10 mouse cellular contexts compared by ENCODE assay signal in the genomic region with DNA sequence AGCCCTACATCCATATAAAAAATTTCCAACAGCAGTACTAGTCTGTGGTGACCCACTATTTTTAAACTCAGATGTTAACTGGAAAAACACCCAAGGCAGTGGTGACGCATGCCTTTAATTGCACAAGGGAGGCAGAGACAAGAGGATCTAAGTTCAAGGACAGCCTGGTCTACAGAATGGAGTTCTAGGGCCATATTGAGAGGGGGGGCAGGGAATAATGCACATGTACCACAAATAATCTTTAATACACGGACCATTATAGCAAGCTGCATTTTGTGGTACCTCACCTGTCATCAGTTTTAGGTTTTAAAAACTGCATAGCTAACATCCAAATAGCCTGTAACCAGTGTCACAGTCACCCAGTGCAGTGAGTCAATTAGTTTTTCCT. TPM values are rescaled to one million over a fixed set of nuclear protein-coding genes. Genes with fewer than 3 reads are reported as not detected.
A peak's percentile ranks its signal among the peaks of the same experiment; 100 is the strongest.
DNase-seq lines count a peak whose midpoint lies in the region; ATAC-seq and TF ChIP-seq lines count a peak whose summit lies in the region.
"Had no signal": no experiment of that assay in that cellular context is flagged by ENCODE, and none has a peak within 500 bp of the region (broad histone marks: within the 10 kb centered on the region; RNA-seq: fewer than 3 reads in every experiment).

No protein-coding gene starts in this region.

- ATAC-seq in G1E (ENCODE audit: extremely low read depth, insufficient number of reproducible peaks, low FRiP score, poor library complexity, severe bottlenecking): peak; percentile 12; the same call in 1 of the 2 replicates
- ATAC-seq in hindbrain, embryonic 15.5 days (ENCODE audit: low FRiP score, low read depth): peak; percentile 57
- ATAC-seq in midbrain, embryonic 13.5 days: 0 out of 2 replicates have a peak, but pooled peaks have one; percentile 7
- ATAC-seq in monocyte, adult 5-6 weeks (replicated peaks; ENCODE audit: insufficient number of reproducible peaks, low FRiP score, low TSS enrichment, poor library complexity, severe bottlenecking): no peak

- WGBS in heart, adult 2 months: 57% methylated on average over 2 of the region's 2 CpGs
- WGBS in hindbrain, embryonic 15.5 days: 60% methylated on average over 2 of the region's 2 CpGs
- WGBS in midbrain, embryonic 13.5 days: 52% methylated on average over 2 of the region's 2 CpGs

- no peak overlapping the region for H3K27ac ChIP-seq in heart, adult 2 months
- no peak overlapping the region for H3K27ac ChIP-seq in hindbrain, embryonic 15.5 days (replicated peaks)
- no peak overlapping the region for H3K27ac ChIP-seq in midbrain, embryonic 13.5 days
- H3K27ac ChIP-seq: heart, embryonic 10.5 days had no signal

- no peak for DNase-seq in heart, adult 2 months
- DNase-seq in heart, adult 18-20 months: no peak
- DNase-seq in G1E (ENCODE audit: low spot score): no peak
- no peak for DNase-seq in right cerebral cortex, postnatal 25 days
- no peak for DNase-seq in lung, postnatal 25 days (ENCODE audit: low spot score)
- DNase-seq: cerebellum, postnatal 10 days had no signal

- no peak overlapping the region for H3K9ac ChIP-seq in heart, adult 2 months (ENCODE audit: low read depth, low read length)
- H3K9ac ChIP-seq in hindbrain, embryonic 15.5 days: no peak overlapping the region
- no peak overlapping the region for H3K9ac ChIP-seq in midbrain, embryonic 13.5 days (replicated peaks)

- TF ChIP-seq EP300 in heart, adult 2 months (IDR thresholded peaks at IDR 0.05; ENCODE audit: insufficient read depth, low read depth, low read length): no peak

- TF ChIP-seq POLR2A in heart, adult 2 months (IDR thresholded peaks at IDR 0.05; ENCODE audit: insufficient read depth, low read depth, low read length): peak; percentile 12; the same call in 1 of the 2 replicates

- H3K27me3 ChIP-seq in heart, adult 2 months (ENCODE audit: control insufficient read depth, insufficient read depth, low read length): no peaks in the 10 kb centered on the region
- H3K27me3 ChIP-seq in G1E (ENCODE audit: insufficient read depth, low read length): no peaks in the 10 kb centered on the region; the same call in 1 of the 2 replicates
- no peaks in the 10 kb centered on the region for H3K27me3 ChIP-seq in hindbrain, embryonic 15.5 days
- H3K27me3 ChIP-seq in midbrain, embryonic 13.5 days: no peaks in the 10 kb centered on the region

- H3K4me1 ChIP-seq in heart, adult 2 months (ENCODE audit: control insufficient read depth, insufficient read depth, low read length): peaks cover 1% of the 10 kb centered on the region; the same call in 1 of the 2 replicates
- H3K4me1 ChIP-seq in G1E (ENCODE audit: insufficient read depth, low read depth, low read length): peaks cover 8% of the 10 kb centered on the region; the same call in 1 of the 2 replicates
- H3K4me1 ChIP-seq in hindbrain, embryonic 15.5 days (replicated peaks): peaks cover 7% of the 10 kb centered on the region
- peaks cover 4% of the 10 kb centered on the region; the same call in 1 of the 2 replicates for H3K4me1 ChIP-seq in midbrain, embryonic 13.5 days (replicated peaks)
- H3K4me1 ChIP-seq: heart, embryonic 10.5 days had no signal

- no peaks in the 10 kb centered on the region for H3K79me2 ChIP-seq in heart, adult 2 months (replicated peaks; ENCODE audit: control insufficient read depth, insufficient read depth, low read length)

- peaks cover 41% of the 10 kb centered on the region for H3K36me3 ChIP-seq in heart, adult 2 months (ENCODE audit: control insufficient read depth, insufficient read depth, low read length)
- peaks cover 43% of the 10 kb centered on the region for H3K36me3 ChIP-seq in G1E (replicated peaks)
- H3K36me3 ChIP-seq in hindbrain, embryonic 15.5 days: peaks cover 47% of the 10 kb centered on the region
- peaks cover 53% of the 10 kb centered on the region for H3K36me3 ChIP-seq in midbrain, embryonic 13.5 days

- intact Hi-C loops in heart, adult 2 months (cut with DNase I): no loop called here

- no peaks in the 10 kb centered on the region for H3K9me3 ChIP-seq in G1E (replicated peaks)
- no peaks in the 10 kb centered on the region for H3K9me3 ChIP-seq in hindbrain, embryonic 15.5 days
- H3K9me3 ChIP-seq in midbrain, embryonic 13.5 days: no peaks in the 10 kb centered on the region
- H3K9me3 ChIP-seq: heart, embryonic 10.5 days had no signal

- no peak overlapping the region for H3K4me3 ChIP-seq in heart, adult 2 months
- no peak overlapping the region for H3K4me3 ChIP-seq in G1E (ENCODE audit: low read depth, low read length)
- no peak overlapping the region for H3K4me3 ChIP-seq in hindbrain, embryonic 15.5 days
- H3K4me3 ChIP-seq in midbrain, embryonic 13.5 days (replicated peaks): no peak overlapping the region
- H3K4me3 ChIP-seq: heart, embryonic 10.5 days had no signal

- H3K4me2 ChIP-seq in hindbrain, embryonic 15.5 days: no peak overlapping the region
- H3K4me2 ChIP-seq in midbrain, embryonic 13.5 days (replicated peaks): no peak overlapping the region

- no peak for TF ChIP-seq CTCF in heart, adult 2 months (IDR thresholded peaks at IDR 0.05)
- TF ChIP-seq CTCF in G1E (IDR thresholded peaks at IDR 0.05; ENCODE audit: low read depth, low read length): no peak

RNA-seq across cellular contexts. Expression of a gene that starts 10.8 kb away (rescaled TPM):
- 100 to 1,000 TPM; 384 to 411 TPM for total RNA-seq in heart, adult 2 months (2021)
- 91.2 and 166 TPM in 2 replicates for polyA plus RNA-seq in heart, adult 2 months (2012; rRNA removed)
- 100 to 1,000 TPM; 437 to 447 TPM for total RNA-seq in heart, adult 18-20 months (2021)
- total RNA-seq in G1E (2014; fragmentation: Nextera tagmentation) (906 TPM in 2 replicates), G1E (2017) (1,057 and 1,396 TPM in 2 replicates)
- 392 and 574 TPM in 2 replicates for polyA plus RNA-seq in G1E (2012)
- 1,277 and 1,313 TPM in 2 replicates for polyA plus RNA-seq in hindbrain, embryonic 15.5 days (2015; fragmentation: Nextera tagmentation; extraction: Ambion mirVana)
- 2,073 and 2,164 TPM in 2 replicates for polyA plus RNA-seq in midbrain, embryonic 13.5 days (2015; fragmentation: Nextera tagmentation; extraction: Ambion mirVana)
- total RNA-seq in monocyte, adult 5-6 weeks (2017): 1,501 to 2,313 TPM (median 1,630 TPM) in 3 replicates

RNA-seq across cellular contexts. Expression of a gene that starts 11.2 kb away (rescaled TPM):
- 10 to 100 TPM; 58.7 to 63.9 TPM for total RNA-seq in heart, adult 2 months (2021)
- 7.6 and 15.7 TPM in 2 replicates for polyA plus RNA-seq in heart, adult 2 months (2012; rRNA removed)
- 10 to 100 TPM; 61.9 to 63.4 TPM for total RNA-seq in heart, adult 18-20 months (2021)
- total RNA-seq in G1E (2014; fragmentation: Nextera tagmentation): 254 and 291 TPM in 2 replicates
- total RNA-seq in G1E (2017): 523 and 598 TPM in 2 replicates
- polyA plus RNA-seq in G1E (2012): 72.8 and 98.2 TPM in 2 replicates
- polyA plus RNA-seq in hindbrain, embryonic 15.5 days (2015; fragmentation: Nextera tagmentation; extraction: Ambion mirVana): 335 and 378 TPM in 2 replicates
- 593 and 670 TPM in 2 replicates for polyA plus RNA-seq in midbrain, embryonic 13.5 days (2015; fragmentation: Nextera tagmentation; extraction: Ambion mirVana)
- 92.1 to 154 TPM (median 139 TPM) in 3 replicates for total RNA-seq in monocyte, adult 5-6 weeks (2017)

RNA-seq across cellular contexts. Expression of a gene that starts 26.4 kb away (rescaled TPM):
- under 1 TPM; 0.16 to 0.18 TPM for total RNA-seq in heart, adult 2 months (2021)
- polyA plus RNA-seq in heart, adult 2 months (2012; rRNA removed): 0.20 TPM in 2 replicates
- total RNA-seq in heart, adult 18-20 months (2021): under 1 TPM in 1 of 2 experiments, not detected in 1; 0.18 TPM
- not detected in 2 replicates for total RNA-seq in G1E (2014; fragmentation: Nextera tagmentation)
- total RNA-seq in G1E (2017): 0.27 TPM in 1 of 2 replicates, not detected in the other
- not detected in 2 replicates for polyA plus RNA-seq in G1E (2012)
- 7.4 and 7.5 TPM in 2 replicates for polyA plus RNA-seq in hindbrain, embryonic 15.5 days (2015; fragmentation: Nextera tagmentation; extraction: Ambion mirVana)
- 4.6 and 6.4 TPM in 2 replicates for polyA plus RNA-seq in midbrain, embryonic 13.5 days (2015; fragmentation: Nextera tagmentation; extraction: Ambion mirVana)
- total RNA-seq in monocyte, adult 5-6 weeks (2017): 0.10 to 0.68 TPM in 2 of 3 replicates, not detected in the other
